Mouse (Mus musculus) heart, postnatal 0 days (tissue): ENCODE results near the gene Gm40193.

ENCODE experiments used
- CTCF ChIP-seq: IDR thresholded peaks from 2 replicates; pipeline ENCODE4 v1.5.1; 2016; ENCODE audit warnings: antibody characterized with exemption, control low read depth, low read depth
- EP300 ChIP-seq: IDR thresholded peaks from 2 replicates; pipeline ENCODE4 v1.6.1; 2016; ENCODE audit warnings: antibody characterized with exemption, low read depth

GRCm38 (mm10) chr11:70564276-70564873 lies 31.6 kb upstream of the Gm40193 start:
- TF ChIP-seq CTCF: no peak
- no peak for TF ChIP-seq EP300
